Mouse (Mus musculus) heart, embryonic 11.5 days (tissue): ENCODE measurements at regions not wholly inside any gene's neighbourhood (a gene's known extent, or its start where the extent isn't known, plus 50 kb on each side); places are given as distances from the start of the nearest gene placed in this dataset.

ENCODE experiments used
- ATAC-seq: fragments of 200-750 bp; cut with Nextera tagmentation; replicated peaks from 2 replicates; pipeline ENCODE4 v1.8.0; 2017; ENCODE audit warnings: moderate library complexity; ENCODE audit not compliant: insufficient number of reproducible peaks, low FRiP score, low TSS enrichment
- H3K27ac ChIP-seq: fragments of 300-500 bp; sonication (generic); 2 replicates; pipeline ENCODE4 v1.5.1; 2014; ENCODE audit warnings: mild to moderate bottlenecking, low read depth, low read length
- H3K27me3 ChIP-seq: fragments of 300-500 bp; sonication (generic); 2 replicates; pipeline ENCODE4 v1.6.1; 2014; ENCODE audit warnings: mild to moderate bottlenecking, low read length, mixed read lengths; ENCODE audit not compliant: control insufficient read depth, insufficient read depth
- H3K36me3 ChIP-seq: fragments of 300-500 bp; sonication (generic); 2 replicates; pipeline ENCODE4 v1.6.1; 2014; ENCODE audit warnings: mild to moderate bottlenecking, low read length, moderate library complexity, mixed read lengths; ENCODE audit not compliant: control insufficient read depth, insufficient read depth
- H3K4me1 ChIP-seq: fragments of 300-500 bp; sonication (generic); 2 replicates; pipeline ENCODE4 v1.6.1; 2014; ENCODE audit warnings: low read length; ENCODE audit not compliant: control insufficient read depth, insufficient read depth
- H3K4me2 ChIP-seq: fragments of 300-500 bp; sonication (generic); 2 replicates; pipeline ENCODE4 v1.6.1; 2014; ENCODE audit warnings: mild to moderate bottlenecking, moderate library complexity
- H3K4me3 ChIP-seq: fragments of 300-500 bp; sonication (generic); 2 replicates; pipeline ENCODE4 v1.5.1; 2014; ENCODE audit warnings: low read depth, low read length
- H3K9ac ChIP-seq: fragments of 300-500 bp; sonication (generic); 2 replicates; pipeline ENCODE4 v1.6.1; 2014; ENCODE audit warnings: mild to moderate bottlenecking, low read depth, low read length, moderate library complexity
- H3K9me3 ChIP-seq: fragments of 300-500 bp; sonication (generic); replicated peaks from 2 replicates; pipeline ENCODE4 v1.6.1; 2016; ENCODE audit warnings: low read length; ENCODE audit not compliant: control insufficient read depth
- WGBS: fragments of 180-500 bp; shearing (Covaris S2); extraction: QIAGEN DNeasy Blood & Tissue Kit; methylation state at CpG from one replicate; pipeline ENCODE4 v1.1.7; 2014; ENCODE audit not compliant: insufficient replicate concordance; 5-methylcytosine and 5-hydroxymethylcytosine counted together

DNA sequence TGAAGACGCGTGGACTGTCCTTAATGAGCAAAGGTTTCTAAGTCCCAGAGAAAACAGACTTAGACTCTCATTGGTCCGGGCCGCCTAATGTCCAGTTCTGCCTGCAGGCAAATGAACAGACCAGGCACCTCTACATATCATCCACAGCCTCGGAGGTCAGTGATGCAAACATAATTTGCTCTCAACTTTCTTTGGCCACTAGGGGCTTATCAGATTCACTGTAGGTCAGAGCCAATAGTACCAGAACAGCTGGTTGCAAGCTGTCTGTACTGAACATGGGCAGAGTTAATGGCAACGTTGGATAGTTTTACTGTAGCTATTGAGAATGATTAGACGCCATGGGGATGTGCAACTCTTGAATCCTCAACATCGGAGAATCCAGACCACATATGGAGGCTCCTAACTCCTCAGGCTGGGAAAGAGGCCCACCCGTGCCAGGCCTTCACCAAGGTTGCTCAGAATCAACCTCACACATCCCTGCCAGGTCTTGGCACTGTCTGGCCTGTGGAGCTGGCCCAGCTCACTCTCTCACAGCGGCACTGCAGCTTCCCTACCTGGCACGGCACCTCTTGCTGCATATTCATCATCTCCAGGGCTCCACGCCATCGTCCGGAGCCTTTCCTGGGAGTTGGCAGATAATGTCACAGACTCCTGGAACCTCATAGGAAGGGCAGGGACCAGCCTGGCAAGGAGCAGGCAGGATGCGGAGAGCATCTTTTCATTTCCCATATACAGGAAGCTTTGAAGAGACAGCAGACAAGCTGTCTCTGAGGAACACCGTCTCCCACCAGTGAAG lies 228.1 kb downstream of the Gm4791 start:
- Histone ChIP-seq H3K4me3 (no peak overlapping the region), H3K9me3 (no peaks in the 10 kb centered on the region), H3K4me2 (no peak overlapping the region), H3K4me1 (no peaks in the 10 kb centered on the region), H3K9ac (no peak overlapping the region), H3K27ac (no peak overlapping the region), H3K27me3 (no peaks in the 10 kb centered on the region), H3K36me3 (no peaks in the 10 kb centered on the region)
- no peak for ATAC-seq
- WGBS, result 80% methylated on average over 16 of the region's 16 CpGs

- no peak for ATAC-seq
- no peaks in the 10 kb centered on the region for H3K9me3 ChIP-seq
- H3K27ac ChIP-seq, result no peak overlapping the region
- no peak overlapping the region for H3K9ac ChIP-seq
- no peak overlapping the region for H3K4me2 ChIP-seq
- H3K4me3 ChIP-seq, result no peak overlapping the region
- H3K36me3 ChIP-seq, result no peaks in the 10 kb centered on the region
- H3K4me1 ChIP-seq, result no peaks in the 10 kb centered on the region
- H3K27me3 ChIP-seq, result no peaks in the 10 kb centered on the region
- WGBS, result 85% methylated on average over 8 of the region's 8 CpGs
Measured at GRCm38 (mm10) chr9:47227298-47227697, 228.8 kb downstream of the Gm4791 start.

DNA sequence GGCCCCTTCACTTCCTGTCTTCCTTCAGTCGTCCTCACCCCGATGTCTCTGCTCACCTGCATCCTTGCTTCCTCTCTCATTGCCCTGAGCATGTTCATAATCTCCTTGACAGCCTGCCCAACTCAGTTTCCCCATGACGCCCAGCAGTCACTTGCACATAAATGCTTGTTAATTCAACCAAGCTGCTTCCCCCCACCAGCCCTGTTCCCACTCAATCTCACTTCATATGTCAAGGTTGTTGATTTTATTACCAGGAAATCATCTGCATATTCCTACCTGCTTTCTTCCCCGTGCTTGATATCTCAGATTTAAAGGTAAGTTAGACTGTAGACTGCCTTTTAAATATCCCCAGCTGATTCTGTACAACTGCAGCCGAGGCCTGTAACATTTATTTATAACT lies 230.2 kb downstream of the Gm4791 start:
- Histone ChIP-seq H3K9ac (no peak overlapping the region), H3K4me1 (no peaks in the 10 kb centered on the region), H3K36me3 (no peaks in the 10 kb centered on the region), H3K27me3 (no peaks in the 10 kb centered on the region), H3K9me3 (no peaks in the 10 kb centered on the region), H3K4me2 (no peak overlapping the region), H3K4me3 (no peak overlapping the region), H3K27ac (no peak overlapping the region)
- ATAC-seq, result no peak
- WGBS, result 60% methylated on average over 5 of the region's 5 CpGs

GRCm38 (mm10) chr9:47229296-47229695 lies 230.8 kb downstream of the Gm4791 start:
- no peaks in the 10 kb centered on the region for H3K9me3 ChIP-seq
- H3K4me3 ChIP-seq, result no peak overlapping the region
- WGBS, result 85% methylated on average over 6 of the region's 6 CpGs
- H3K27me3 ChIP-seq, result no peaks in the 10 kb centered on the region
- H3K4me2 ChIP-seq, result no peak overlapping the region
- ATAC-seq, result no peak
- no peaks in the 10 kb centered on the region for H3K36me3 ChIP-seq
- H3K27ac ChIP-seq, result no peak overlapping the region
- H3K4me1 ChIP-seq, result no peaks in the 10 kb centered on the region
- H3K9ac ChIP-seq, result no peak overlapping the region

GRCm38 (mm10) chr9:47240950-47241349 lies 242.4 kb downstream of the Gm4791 start:
- no peaks in the 10 kb centered on the region for H3K36me3 ChIP-seq
- no peaks in the 10 kb centered on the region for H3K4me1 ChIP-seq
- WGBS, result 89% methylated on average over 8 of the region's 8 CpGs
- no peak for ATAC-seq
- H3K27ac ChIP-seq, result no peak overlapping the region
- H3K4me3 ChIP-seq, result no peak overlapping the region
- no peak overlapping the region for H3K9ac ChIP-seq
- H3K27me3 ChIP-seq, result no peaks in the 10 kb centered on the region
- no peak overlapping the region for H3K4me2 ChIP-seq
- no peaks in the 10 kb centered on the region for H3K9me3 ChIP-seq

DNA sequence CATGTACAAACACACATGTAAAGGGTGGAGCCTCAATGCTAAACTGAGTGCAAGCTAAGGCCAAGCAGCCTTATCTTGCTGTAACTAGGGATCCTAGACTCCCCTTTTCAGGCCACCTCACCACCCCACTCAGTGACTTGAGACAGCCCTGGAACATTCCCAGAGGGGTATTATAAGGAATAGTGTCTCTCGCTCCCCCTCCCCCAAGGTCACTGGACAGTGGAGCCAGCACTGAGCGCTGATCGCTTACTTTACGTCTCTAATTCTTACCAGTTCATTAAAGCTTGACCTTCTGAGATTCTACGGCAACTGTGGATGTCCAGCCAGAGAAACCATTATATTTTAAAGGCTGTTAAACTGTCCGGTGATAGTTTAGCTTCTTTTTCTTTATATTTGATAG lies 243.5 kb downstream of the Gm4791 start:
- no peaks in the 10 kb centered on the region for H3K9me3 ChIP-seq
- no peak overlapping the region for H3K27ac ChIP-seq
- no peak for ATAC-seq
- H3K4me3 ChIP-seq, result no peak overlapping the region
- 78% methylated on average over 6 of the region's 6 CpGs for WGBS
- H3K36me3 ChIP-seq, result no peaks in the 10 kb centered on the region
- H3K4me2 ChIP-seq, result no peak overlapping the region
- H3K27me3 ChIP-seq, result no peaks in the 10 kb centered on the region
- no peak overlapping the region for H3K9ac ChIP-seq
- no peaks in the 10 kb centered on the region for H3K4me1 ChIP-seq

DNA sequence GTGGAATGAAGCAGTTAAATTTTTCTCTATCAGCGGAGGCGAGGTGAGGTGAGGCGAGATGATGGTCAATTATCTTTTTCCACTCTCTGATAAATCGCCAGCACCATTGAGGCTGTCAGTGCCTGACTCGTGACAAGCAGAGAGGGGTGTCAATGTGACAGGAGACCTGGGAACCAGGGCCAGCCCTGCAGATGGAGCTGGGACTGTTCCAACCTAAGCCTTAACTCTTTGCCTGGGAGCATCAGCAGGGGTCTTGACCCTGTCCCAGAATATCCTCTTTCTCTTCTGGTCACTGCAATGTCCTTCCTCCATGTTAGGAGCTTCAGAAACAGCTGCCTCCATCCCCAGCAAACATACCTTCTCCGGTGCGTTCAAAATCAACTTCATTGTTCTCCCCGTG lies 244.0 kb downstream of the Gm4791 start:
- no peaks in the 10 kb centered on the region for H3K36me3 ChIP-seq
- H3K27me3 ChIP-seq, result no peaks in the 10 kb centered on the region
- 48% methylated on average over 8 of the region's 8 CpGs for WGBS

DNA sequence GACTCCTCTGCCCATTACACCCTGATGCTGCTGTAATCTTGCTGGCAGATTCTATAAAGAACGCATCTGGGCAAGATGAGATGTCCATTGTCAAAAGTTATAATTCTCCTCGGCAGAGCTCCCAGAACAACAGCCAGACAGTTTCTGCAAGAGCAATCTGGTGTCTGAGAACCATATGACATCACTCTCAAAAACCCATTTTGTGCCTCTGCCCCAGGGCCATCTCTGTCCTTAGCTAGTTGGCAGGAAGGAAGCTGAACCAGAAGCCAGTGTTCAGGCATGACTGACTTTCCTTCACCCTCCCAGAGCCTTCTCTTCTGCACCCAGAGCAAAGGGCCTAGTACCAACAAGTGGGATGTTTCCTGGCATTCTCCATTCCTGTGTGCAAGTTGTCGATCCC lies 250.5 kb downstream of the Gm4791 start:
- Histone ChIP-seq H3K9me3 (no peaks in the 10 kb centered on the region), H3K9ac (no peak overlapping the region), H3K4me1 (no peaks in the 10 kb centered on the region), H3K27me3 (no peaks in the 10 kb centered on the region), H3K4me3 (no peak overlapping the region), H3K27ac (no peak overlapping the region), H3K4me2 (no peak overlapping the region), H3K36me3 (no peaks in the 10 kb centered on the region)
- ATAC-seq, result no peak
- 84% methylated on average over 3 of the region's 3 CpGs for WGBS

More for the DNA sequence above, 244.0 kb downstream of the Gm4791 start:
- H3K4me1 ChIP-seq, result no peaks in the 10 kb centered on the region
- H3K27ac ChIP-seq, result no peak overlapping the region
- no peak overlapping the region for H3K4me3 ChIP-seq
- no peak for ATAC-seq
- H3K4me2 ChIP-seq, result no peak overlapping the region
- H3K9me3 ChIP-seq, result no peaks in the 10 kb centered on the region
- H3K9ac ChIP-seq, result no peak overlapping the region

GRCm38 (mm10) chr9:47251160-47251559 lies 252.6 kb downstream of the Gm4791 start:
- H3K36me3 ChIP-seq, result no peaks in the 10 kb centered on the region
- no peak for ATAC-seq
- 86% methylated on average over 2 of the region's 2 CpGs for WGBS

More at GRCm38 (mm10) chr9:47251160-47251559, 252.6 kb downstream of the Gm4791 start:
- Histone ChIP-seq H3K27me3 (no peaks in the 10 kb centered on the region), H3K4me3 (no peak overlapping the region), H3K4me1 (no peaks in the 10 kb centered on the region), H3K27ac (no peak overlapping the region), H3K4me2 (no peak overlapping the region), H3K9me3 (no peaks in the 10 kb centered on the region), H3K9ac (no peak overlapping the region)
